Mouse (Mus musculus): ENCODE measurements around the gene Cxcl17. TPM values are rescaled to one million over a fixed set of nuclear protein-coding genes. Genes with fewer than 3 reads are reported as not detected.

Gene Cxcl17
- total and polyA plus RNA-seq, 2 experiments from 2014 or later: 0.66 TPM; not detected in 1

- H3K9ac ChIP-seq (replicated peaks; ENCODE audit: low read length): no peak overlapping the region
- 89% methylated on average over 5 of the region's 5 CpGs for WGBS
Observed at GRCm38 (mm10) chr7:25372441-25372840, 40.2 kb downstream of the Cxcl17 start.

GRCm38 (mm10) chr7:25369058-25369749 is 43.5 kb downstream of the Cxcl17 start, which contains the start of gene Cnfn:
Gene Cnfn (minus strand): TSS chr7:25369724.
- no peak within 1 kb of the TSS for H3K4me3 ChIP-seq (ENCODE audit: low read length)
- peak; percentile 22 for DNase-seq (ENCODE audit: low spot score)
- WGBS: 50% methylated on average over 12 of the region's 12 CpGs
- no peak within 1 kb of the TSS for H3K27ac ChIP-seq
- H3K4me1 ChIP-seq (ENCODE audit: insufficient read depth, low read length): peaks cover 16% of the 10 kb centered on the region; the same call in 1 of the 2 replicates
- no peak within 1 kb of the TSS for H3K9ac ChIP-seq (replicated peaks; ENCODE audit: low read length)
- ATAC-seq: no peak
- H3K27me3 ChIP-seq (ENCODE audit: insufficient read depth, low read length): 0 out of 2 replicates have a peak, but pooled peaks cover 3% of the 10 kb centered on the region
- TF ChIP-seq CTCF (IDR thresholded peaks at IDR 0.05; ENCODE audit: low read depth): no peak
- H3K9me3 ChIP-seq (ENCODE audit: low read length): no peaks in the 10 kb centered on the region
- H3K36me3 ChIP-seq (ENCODE audit: insufficient read depth, low read length): peaks cover 4% of the 10 kb centered on the region; the same call in 1 of the 2 replicates
- no peak within 1 kb of the TSS for H3K4me2 ChIP-seq (ENCODE audit: low read depth, low read length)

More at GRCm38 (mm10) chr7:25372441-25372840, 40.2 kb downstream of the Cxcl17 start:
- no peak overlapping the region for H3K4me3 ChIP-seq (ENCODE audit: low read length)
- no peak for ATAC-seq
- H3K4me2 ChIP-seq (ENCODE audit: low read depth, low read length): no peak overlapping the region
- no peak overlapping the region for H3K27ac ChIP-seq
- peaks cover 17% of the 10 kb centered on the region; the same call in 1 of the 2 replicates for H3K4me1 ChIP-seq (ENCODE audit: insufficient read depth, low read length)
- H3K36me3 ChIP-seq (ENCODE audit: insufficient read depth, low read length): no peaks in the 10 kb centered on the region
- TF ChIP-seq CTCF (IDR thresholded peaks at IDR 0.05; ENCODE audit: low read depth): no peak
- no peaks in the 10 kb centered on the region for H3K9me3 ChIP-seq (ENCODE audit: low read length)
- no peaks in the 10 kb centered on the region for H3K27me3 ChIP-seq (ENCODE audit: insufficient read depth, low read length)
- no peak for DNase-seq (ENCODE audit: low spot score)

GRCm38 (mm10) chr7:25368333-25368732 is 44.4 kb downstream of the Cxcl17 start:
- peaks cover 16% of the 10 kb centered on the region; the same call in 1 of the 2 replicates for H3K4me1 ChIP-seq (ENCODE audit: insufficient read depth, low read length)
- no peaks in the 10 kb centered on the region for H3K9me3 ChIP-seq (ENCODE audit: low read length)
- H3K9ac ChIP-seq (replicated peaks; ENCODE audit: low read length): no peak overlapping the region
- no peak overlapping the region for H3K27ac ChIP-seq
- no peak for TF ChIP-seq CTCF (IDR thresholded peaks at IDR 0.05; ENCODE audit: low read depth)
- peak; percentile 27 for ATAC-seq
- 0 out of 2 replicates have a peak, but pooled peaks cover 3% of the 10 kb centered on the region for H3K27me3 ChIP-seq (ENCODE audit: insufficient read depth, low read length)
- peak; percentile 41 for DNase-seq (ENCODE audit: low spot score)
- H3K4me2 ChIP-seq (ENCODE audit: low read depth, low read length): no peak overlapping the region
- WGBS: 26% methylated on average over 12 of the region's 12 CpGs
- H3K36me3 ChIP-seq (ENCODE audit: insufficient read depth, low read length): peaks cover 11% of the 10 kb centered on the region
- H3K4me3 ChIP-seq (ENCODE audit: low read length): no peak overlapping the region

- Histone ChIP-seq H3K4me1 (ENCODE audit: insufficient read depth, low read length) (peaks cover 16% of the 10 kb centered on the region; the same call in 1 of the 2 replicates), H3K9me3 (ENCODE audit: low read length) (no peaks in the 10 kb centered on the region), H3K36me3 (ENCODE audit: insufficient read depth, low read length) (peaks cover 17% of the 10 kb centered on the region), H3K27ac (no peak overlapping the region), H3K9ac (replicated peaks; ENCODE audit: low read length) (0 out of 2 replicates have a peak overlapping the region, but pooled peaks have one; percentile 13), H3K27me3 (ENCODE audit: insufficient read depth, low read length) (0 out of 2 replicates have a peak, but pooled peaks cover 3% of the 10 kb centered on the region), H3K4me3 (ENCODE audit: low read length) (no peak overlapping the region), H3K4me2 (ENCODE audit: low read depth, low read length) (peak overlapping the region; percentile 34; the same call in 1 of the 2 replicates)
- WGBS: 3% methylated on average over 33 of the region's 33 CpGs
- DNase-seq (ENCODE audit: low spot score): peak; percentile 13
- no peak; the same call in 1 of the 2 replicates for ATAC-seq
- TF ChIP-seq CTCF (IDR thresholded peaks at IDR 0.05; ENCODE audit: low read depth): peak; percentile 63
Observed at GRCm38 (mm10) chr7:25367632-25368293, 44.9 kb downstream of the Cxcl17 start.

GRCm38 (mm10) chr7:25365937-25366625 is 46.6 kb downstream of the Cxcl17 start:
- Histone ChIP-seq H3K9me3 (ENCODE audit: low read length) (no peaks in the 10 kb centered on the region), H3K36me3 (ENCODE audit: insufficient read depth, low read length) (peaks cover 22% of the 10 kb centered on the region), H3K4me1 (ENCODE audit: insufficient read depth, low read length) (peaks cover 16% of the 10 kb centered on the region; the same call in 1 of the 2 replicates), H3K4me3 (ENCODE audit: low read length) (no peak overlapping the region), H3K9ac (replicated peaks; ENCODE audit: low read length) (peak overlapping the region; percentile 28; the same call in 1 of the 2 replicates), H3K4me2 (ENCODE audit: low read depth, low read length) (0 out of 2 replicates have a peak overlapping the region, but pooled peaks have one; percentile 1), H3K27ac (peak overlapping the region; percentile 60), H3K27me3 (ENCODE audit: insufficient read depth, low read length) (0 out of 2 replicates have a peak, but pooled peaks cover 3% of the 10 kb centered on the region)
- ATAC-seq (peak; percentile 61), DNase-seq (ENCODE audit: low spot score) (peak; percentile 63)
- 21% methylated on average over 13 of the region's 13 CpGs for WGBS
- TF ChIP-seq CTCF (IDR thresholded peaks at IDR 0.05; ENCODE audit: low read depth): no peak

GRCm38 (mm10) chr7:25363632-25364031 is 49.1 kb downstream of the Cxcl17 start:
- ATAC-seq (no peak), DNase-seq (ENCODE audit: low spot score) (no peak)
- no peaks in the 10 kb centered on the region for H3K9me3 ChIP-seq (ENCODE audit: low read length)
- peaks cover 33% of the 10 kb centered on the region for H3K36me3 ChIP-seq (ENCODE audit: insufficient read depth, low read length)
- no peak overlapping the region for H3K4me3 ChIP-seq (ENCODE audit: low read length)
- H3K27me3 ChIP-seq (ENCODE audit: insufficient read depth, low read length): 0 out of 2 replicates have a peak, but pooled peaks cover 3% of the 10 kb centered on the region
- H3K4me2 ChIP-seq (ENCODE audit: low read depth, low read length): no peak overlapping the region
- no peak overlapping the region for H3K27ac ChIP-seq
- peaks cover 16% of the 10 kb centered on the region; the same call in 1 of the 2 replicates for H3K4me1 ChIP-seq (ENCODE audit: insufficient read depth, low read length)
- TF ChIP-seq CTCF (IDR thresholded peaks at IDR 0.05; ENCODE audit: low read depth): no peak
- 94% methylated on average over 17 of the region's 17 CpGs for WGBS
- H3K9ac ChIP-seq (replicated peaks; ENCODE audit: low read length): no peak overlapping the region

All from hindbrain, postnatal 0 days (tissue).